Mouse (Mus musculus) liver, adult (tissue): ENCODE results near the gene Abca8b.

ENCODE experiments used
- GATA4 ChIP-seq: IDR thresholded peaks from 2 replicates; pipeline ENCODE4 v1.6.1; 2014; ENCODE audit warnings: mild to moderate bottlenecking, low read length; ENCODE audit not compliant: insufficient replicate concordance

Gene Abca8b

GRCm38 (mm10) chr11:109893894-109894804, 101.5 kb downstream of the Abca8b start:
- TF ChIP-seq GATA4, result no peak

DNA sequence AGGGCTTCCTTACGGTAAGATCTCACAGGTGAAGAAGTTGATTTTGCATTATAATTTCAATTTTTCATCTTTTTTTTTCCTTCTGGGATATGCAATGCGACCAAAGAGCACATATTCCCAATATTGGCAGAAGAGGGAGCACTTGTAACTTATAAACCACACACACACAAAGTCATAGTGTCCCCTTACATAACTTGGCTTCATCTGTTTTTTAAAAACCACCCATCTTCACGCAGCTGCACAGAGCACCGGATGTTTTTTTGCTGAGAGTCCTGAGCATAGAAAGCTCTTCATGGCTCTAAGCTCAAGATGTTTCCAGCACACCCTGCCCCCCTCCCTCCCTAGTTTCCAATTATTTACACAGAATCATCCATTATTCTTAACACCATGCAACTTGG, 103.7 kb downstream of the Abca8b start:
- no peak for TF ChIP-seq GATA4

DNA sequence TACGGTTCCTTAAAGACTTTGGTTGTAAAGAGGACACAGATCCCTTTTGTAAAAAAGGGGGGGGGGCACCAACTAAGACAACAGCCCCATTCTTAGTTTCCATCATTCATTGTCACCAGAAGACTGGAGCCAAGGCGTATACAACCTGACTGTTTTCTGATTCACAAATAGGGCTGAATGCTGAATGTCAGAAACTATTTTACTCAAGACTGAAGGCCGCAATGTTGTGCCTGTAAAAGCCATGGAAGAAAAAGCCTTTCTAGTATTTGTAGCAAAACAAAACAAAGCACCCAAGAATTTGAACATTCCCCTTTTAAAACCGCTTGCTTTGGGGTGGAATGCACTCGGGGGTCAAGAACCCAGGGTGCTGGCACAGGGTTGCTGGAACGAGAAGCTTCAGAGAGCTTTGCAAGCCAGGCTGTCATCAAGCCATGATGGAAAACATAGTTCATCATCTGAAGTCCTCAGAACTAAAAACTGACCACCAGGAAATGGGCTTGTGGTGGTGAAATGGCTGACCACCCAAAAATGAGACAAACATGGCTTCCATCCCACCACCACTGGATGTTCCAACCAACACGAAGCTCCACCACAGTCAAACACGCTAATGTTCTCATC, 104.2 kb downstream of the Abca8b start:
- no peak for TF ChIP-seq GATA4

- TF ChIP-seq GATA4, result no peak
These were observed 106.0 kb downstream of the Abca8b start for GRCm38 (mm10) chr11:109889595-109889994.

DNA sequence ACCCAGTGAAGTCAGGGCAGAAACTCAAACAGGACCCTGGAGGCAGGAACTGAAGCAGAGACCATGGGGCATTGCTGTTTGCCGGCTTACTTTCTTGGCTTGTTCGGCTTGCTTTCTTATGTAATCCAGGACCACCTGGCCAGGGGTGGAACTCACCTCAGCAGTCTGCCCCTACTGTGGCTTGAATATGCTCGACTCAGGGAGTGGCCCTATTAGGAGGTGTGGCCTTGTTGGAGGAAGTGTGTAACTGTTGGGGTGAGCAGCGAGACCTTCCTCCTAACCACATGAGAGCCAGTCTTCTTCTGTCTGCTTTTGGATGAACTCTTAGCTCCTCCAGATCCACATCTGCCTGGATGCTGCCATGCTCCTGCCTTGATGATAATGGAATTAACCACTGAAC, 108.9 kb downstream of the Abca8b start:
- TF ChIP-seq GATA4, result no peak

DNA sequence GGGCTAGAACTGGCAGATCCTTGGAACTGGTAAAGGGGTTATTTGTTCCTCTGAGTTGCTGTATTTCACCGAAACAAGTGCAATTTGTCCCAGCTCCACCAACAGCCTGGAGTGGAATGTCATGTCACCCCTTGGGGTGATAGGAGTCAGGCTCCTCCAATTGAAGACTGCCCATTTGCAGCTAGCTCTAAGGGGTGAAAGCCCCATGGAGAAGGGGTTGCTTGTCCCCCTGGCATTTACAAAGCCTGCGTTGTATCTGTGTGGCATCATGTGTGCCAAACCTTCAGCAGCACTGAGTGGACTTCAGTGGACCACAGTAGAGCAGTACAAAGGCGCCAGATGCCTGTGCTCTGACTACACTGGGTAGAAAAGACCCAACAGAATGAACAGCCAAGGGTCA, 110.1 kb downstream of the Abca8b start:
- TF ChIP-seq GATA4, result no peak

DNA sequence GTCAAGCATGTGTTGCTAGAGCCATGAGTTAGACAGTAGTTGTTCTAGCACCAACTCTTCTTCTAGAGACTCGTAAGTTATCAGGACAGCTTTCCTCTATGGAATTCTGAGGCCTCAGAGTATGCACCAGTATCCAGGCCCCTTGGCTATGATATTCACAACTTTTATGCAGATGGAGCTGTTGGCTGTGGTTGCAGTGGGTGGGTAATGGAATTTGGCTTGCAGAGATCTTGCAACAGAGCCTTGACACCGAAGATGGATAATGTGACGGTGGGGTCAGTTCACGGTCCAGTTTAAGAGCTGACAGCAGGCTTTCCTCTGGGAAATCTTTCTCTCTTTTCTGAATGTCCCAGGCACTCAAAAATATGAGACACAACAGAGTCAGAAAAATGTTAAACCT, 110.8 kb downstream of the Abca8b start:
- no peak for TF ChIP-seq GATA4

DNA sequence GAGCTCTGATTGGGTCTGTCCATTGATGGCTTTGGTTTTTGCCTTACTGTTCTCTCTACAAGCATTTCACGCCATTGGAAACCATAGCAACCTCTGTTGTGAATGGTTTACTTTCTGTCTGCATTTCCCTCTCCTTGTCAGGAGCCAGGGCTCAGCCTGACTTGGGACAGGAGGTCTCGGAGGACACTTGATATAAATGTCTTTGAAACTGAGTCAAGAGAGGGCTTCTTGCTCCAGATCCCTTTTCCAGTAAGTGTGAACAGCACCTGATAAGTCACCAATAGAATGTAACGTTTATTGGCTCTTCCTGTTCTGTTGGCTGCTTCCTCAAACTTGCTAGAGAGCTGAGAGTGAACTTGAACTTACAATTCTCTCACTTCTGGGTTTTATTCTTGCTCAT, 111.5 kb downstream of the Abca8b start:
- no peak for TF ChIP-seq GATA4
